Mouse (Mus musculus): ENCODE data around the gene Usp39. TPM values are rescaled to one million over a fixed set of nuclear protein-coding genes. Genes with fewer than 3 reads are reported as not detected.

Gene Usp39
- polyA plus RNA-seq, 1 experiment = 14.8 TPM

GRCm38 (mm10) chr6:72272161-72272696 lies 72.8 kb downstream of the Usp39 start:
- no peak for TF ChIP-seq POLR2A (IDR thresholded peaks at IDR 0.05; ENCODE audit: low read depth, low read length)
- TF ChIP-seq CTCF (IDR thresholded peaks at IDR 0.05; ENCODE audit: extremely low read depth, insufficient read depth, insufficient read length, insufficient replicate concordance) = no peak
- Histone ChIP-seq H3K4me1 (ENCODE audit: control insufficient read depth, insufficient read depth, insufficient read length) (no peaks in the 10 kb centered on the region), H3K36me3 (ENCODE audit: control insufficient read depth, insufficient read depth, low read length) (no peaks in the 10 kb centered on the region), H3K27me3 (ENCODE audit: control insufficient read depth, insufficient read depth, low read length) (no peaks in the 10 kb centered on the region), H3K27ac (ENCODE audit: insufficient read depth, low read length) (no peak overlapping the region), H3K4me3 (ENCODE audit: extremely low read depth, insufficient read depth, insufficient read length) (no peak overlapping the region)
- WGBS = 83% methylated on average over 10 of the region's 10 CpGs
- no peak for DNase-seq (ENCODE audit: low read depth in 1 of 2, low spot score in 2 of 2)

- WGBS = 73% methylated on average over 11 of the region's 11 CpGs
- no peaks in the 10 kb centered on the region for H3K36me3 ChIP-seq (ENCODE audit: control insufficient read depth, insufficient read depth, low read length)
- H3K4me3 ChIP-seq (ENCODE audit: extremely low read depth, insufficient read depth, insufficient read length) = no peak overlapping the region
- no peak for DNase-seq (ENCODE audit: low read depth in 1 of 2, low spot score in 2 of 2)
- H3K4me1 ChIP-seq (ENCODE audit: control insufficient read depth, insufficient read depth, insufficient read length) = no peaks in the 10 kb centered on the region
- TF ChIP-seq POLR2A (IDR thresholded peaks at IDR 0.05; ENCODE audit: low read depth, low read length) (no peak), CTCF (IDR thresholded peaks at IDR 0.05; ENCODE audit: extremely low read depth, insufficient read depth, insufficient read length, insufficient replicate concordance) (no peak)
- H3K27me3 ChIP-seq (ENCODE audit: control insufficient read depth, insufficient read depth, low read length) = 0 out of 2 replicates have a peak, but pooled peaks cover 1% of the 10 kb centered on the region
- H3K27ac ChIP-seq (ENCODE audit: insufficient read depth, low read length) = no peak overlapping the region
Observed at GRCm38 (mm10) chr6:72270952-72271519, 73.9 kb downstream of the Usp39 start.

- Histone ChIP-seq H3K4me1 (ENCODE audit: control insufficient read depth, insufficient read depth, insufficient read length) (no peaks in the 10 kb centered on the region), H3K4me3 (ENCODE audit: extremely low read depth, insufficient read depth, insufficient read length) (no peak overlapping the region), H3K27me3 (ENCODE audit: control insufficient read depth, insufficient read depth, low read length) (0 out of 2 replicates have a peak, but pooled peaks cover 1% of the 10 kb centered on the region), H3K27ac (ENCODE audit: insufficient read depth, low read length) (no peak overlapping the region), H3K36me3 (ENCODE audit: control insufficient read depth, insufficient read depth, low read length) (no peaks in the 10 kb centered on the region)
- 83% methylated on average over 5 of the region's 5 CpGs for WGBS
- TF ChIP-seq POLR2A (IDR thresholded peaks at IDR 0.05; ENCODE audit: low read depth, low read length) (no peak), CTCF (IDR thresholded peaks at IDR 0.05; ENCODE audit: extremely low read depth, insufficient read depth, insufficient read length, insufficient replicate concordance) (no peak)
- DNase-seq (ENCODE audit: low read depth in 1 of 2, low spot score in 2 of 2) = no peak
Observed at GRCm38 (mm10) chr6:72270258-72270657, 74.7 kb downstream of the Usp39 start.

Other genes starting within 250 kb of the Usp39 start
- 43.1 and 48.1 TPM in 2 replicates for gene St3gal5, start 247.6 kb downstream of the Usp39 start, polyA plus RNA-seq (2012; rRNA removed)
- gene Atoh8, start 109.6 kb downstream of the Usp39 start, polyA plus RNA-seq (2012; rRNA removed) = 9.3 and 10.7 TPM in 2 replicates
- gene Sftpb, start 40.6 kb downstream of the Usp39 start, polyA plus RNA-seq (2012; rRNA removed) = 0.15 and 0.32 TPM in 2 replicates
- gene 0610030E20Rik, start 2.1 kb upstream of the Usp39 start, polyA plus RNA-seq (2012; rRNA removed) = 19.9 and 23.1 TPM in 2 replicates
- gene Tmem150a, start 10.3 kb upstream of the Usp39 start, polyA plus RNA-seq (2012; rRNA removed) = 21.7 and 24.6 TPM in 2 replicates
- 62.4 and 65.8 TPM in 2 replicates for gene Rnf181, start 21.8 kb upstream of the Usp39 start, polyA plus RNA-seq (2012; rRNA removed)
- 51.3 and 55.6 TPM in 2 replicates for gene Vamp5, start 35.3 kb upstream of the Usp39 start, polyA plus RNA-seq (2012; rRNA removed)
- 100 and 107 TPM in 2 replicates for gene Vamp8, start 45.5 kb upstream of the Usp39 start, polyA plus RNA-seq (2012; rRNA removed)
- 7.3 and 7.6 TPM in 2 replicates for gene Ggcx, start 69.1 kb upstream of the Usp39 start, polyA plus RNA-seq (2012; rRNA removed)
- gene Mat2a, start 94.4 kb upstream of the Usp39 start, polyA plus RNA-seq (2012; rRNA removed) = 45.0 and 50.9 TPM in 2 replicates
- 0.52 and 0.55 TPM in 2 replicates for gene Sh2d6, start 176.5 kb upstream of the Usp39 start, polyA plus RNA-seq (2012; rRNA removed)
- 130 and 135 TPM in 2 replicates for gene Capg, start 199.2 kb upstream of the Usp39 start, polyA plus RNA-seq (2012; rRNA removed)

Data from spleen, adult 2 months (tissue).